Mouse (Mus musculus) brown adipose tissue, adult 24 weeks (tissue): ENCODE results near the gene Lipt2. TPM values are rescaled to one million over a fixed set of nuclear protein-coding genes. Genes with fewer than 3 reads are reported as not detected.

Experiments
- H3K27ac ChIP-seq: fragments of 200-500 bp; replicated peaks from 2 replicates; pipeline ENCODE4 v1.5.1; 2012; ENCODE audit warnings: low read depth, mild to moderate bottlenecking, low read length
- H3K4me1 ChIP-seq: fragments of 200-500 bp; 2 replicates; pipeline ENCODE4 v1.6.1; 2012; ENCODE audit warnings: low read length, mixed read lengths; ENCODE audit not compliant: control insufficient read depth, insufficient read depth, insufficient read length
- H3K4me3 ChIP-seq: fragments of 200-500 bp; 2 replicates; pipeline ENCODE4 v1.5.1; 2012; ENCODE audit warnings: low read depth, mild to moderate bottlenecking, low read length, moderate library complexity; ENCODE audit not compliant: insufficient read depth
- polyA plus RNA-seq: library from polyadenylated mRNA; stranded (reverse); fragments of >200 nt; gene quantifications from 2 replicates; pipeline ENCODE4 v1.2.4, GENCODE M21; 2012; ENCODE audit not compliant: missing spikeins, insufficient read depth, insufficient read length

Lipt2 gene
- polyA plus RNA-seq, 1 experiment, result 12.3 TPM

DNA sequence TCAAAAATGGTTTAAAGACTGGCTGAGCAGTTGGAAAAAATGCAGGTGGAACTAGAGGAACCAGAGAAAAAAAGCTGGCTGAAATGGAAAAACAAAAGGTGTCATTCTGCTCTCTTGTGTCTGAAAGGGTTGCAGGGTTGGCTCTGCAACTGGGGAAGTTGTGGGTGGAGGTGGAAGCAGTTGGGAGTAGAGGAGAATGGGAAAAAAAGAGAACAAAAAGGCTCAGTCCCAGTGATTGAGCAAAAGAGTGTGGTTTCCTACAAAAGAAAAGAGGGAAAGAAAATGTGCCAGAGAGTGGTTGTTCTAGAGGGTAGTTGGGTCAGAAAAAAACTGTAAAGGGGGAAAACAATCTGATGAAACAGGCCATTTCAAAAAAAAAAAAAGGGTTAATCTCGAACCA is 18.5 kb upstream of the Lipt2 start:
- H3K4me1 ChIP-seq, result no peaks in the 10 kb centered on the region
- H3K27ac ChIP-seq, result no peak overlapping the region
- H3K4me3 ChIP-seq, result no peak overlapping the region

DNA sequence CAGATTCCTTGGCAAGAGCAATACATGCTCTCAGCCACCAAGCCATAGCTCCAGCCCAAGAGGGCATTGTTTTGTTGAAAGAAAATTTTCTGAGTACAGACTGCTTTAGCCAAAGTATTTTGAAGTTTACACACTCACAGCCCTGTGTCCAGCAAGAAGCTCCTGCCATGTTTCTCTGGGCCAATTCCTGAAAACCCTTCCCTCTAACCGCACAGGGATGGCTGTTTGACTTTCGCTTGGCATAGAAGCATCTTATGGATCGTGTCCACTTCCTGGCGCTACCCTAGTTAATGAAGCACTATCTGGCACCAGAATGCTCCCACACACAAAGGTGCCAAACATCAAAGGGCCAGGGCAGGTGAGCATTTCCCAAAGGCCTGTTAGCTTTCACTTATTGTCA is 10.5 kb upstream of the Lipt2 start:
- Histone ChIP-seq H3K27ac (no peak overlapping the region), H3K4me1 (no peaks in the 10 kb centered on the region), H3K4me3 (no peak overlapping the region)

GRCm38 (mm10) chr7:100150086-100150485 is 9.0 kb upstream of the Lipt2 start:
- Histone ChIP-seq H3K4me3 (no peak overlapping the region), H3K27ac (peak overlapping the region; percentile 64), H3K4me1 (no peaks in the 10 kb centered on the region)

DNA sequence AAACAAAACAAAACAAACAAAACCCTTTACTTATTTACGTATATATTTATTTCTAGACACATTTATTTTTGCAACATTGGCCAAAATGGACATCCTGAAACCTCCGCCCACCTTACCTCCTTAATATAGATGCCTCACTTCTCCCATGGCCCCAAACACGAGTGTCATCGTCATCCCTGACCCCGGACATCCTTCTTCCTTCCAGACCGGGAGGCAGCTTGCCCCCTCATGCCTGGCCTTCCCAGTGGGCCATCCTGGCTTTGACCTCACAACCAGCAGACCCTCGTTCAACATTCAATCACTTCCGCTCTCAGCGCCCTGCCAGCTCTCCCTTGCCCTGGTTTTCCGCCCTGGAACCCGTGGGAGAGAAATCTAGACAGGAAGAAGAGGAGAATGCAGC is 8.5 kb upstream of the Lipt2 start:
- Histone ChIP-seq H3K4me1 (no peaks in the 10 kb centered on the region), H3K27ac (peak overlapping the region; percentile 41; the same call in 1 of the 2 replicates), H3K4me3 (no peak overlapping the region)

GRCm38 (mm10) chr7:100157669-100158068 is 1.4 kb upstream of the Lipt2 start:
- no peak overlapping the region for H3K4me3 ChIP-seq
- H3K4me1 ChIP-seq, result no peaks in the 10 kb centered on the region
- no peak overlapping the region for H3K27ac ChIP-seq

GRCm38 (mm10) chr7:100160006-100160405 is 929 bp downstream of the Lipt2 start:
- Histone ChIP-seq H3K27ac (peak overlapping the region; percentile 17; the same call in 1 of the 2 replicates), H3K4me1 (no peaks in the 10 kb centered on the region), H3K4me3 (peak overlapping the region; percentile 75)

- Histone ChIP-seq H3K27ac (no peak overlapping the region), H3K4me3 (no peak overlapping the region), H3K4me1 (peaks cover 2% of the 10 kb centered on the region; the same call in 1 of the 2 replicates)
These were observed 4.4 kb downstream of the Lipt2 start for GRCm38 (mm10) chr7:100163506-100163905.

DNA sequence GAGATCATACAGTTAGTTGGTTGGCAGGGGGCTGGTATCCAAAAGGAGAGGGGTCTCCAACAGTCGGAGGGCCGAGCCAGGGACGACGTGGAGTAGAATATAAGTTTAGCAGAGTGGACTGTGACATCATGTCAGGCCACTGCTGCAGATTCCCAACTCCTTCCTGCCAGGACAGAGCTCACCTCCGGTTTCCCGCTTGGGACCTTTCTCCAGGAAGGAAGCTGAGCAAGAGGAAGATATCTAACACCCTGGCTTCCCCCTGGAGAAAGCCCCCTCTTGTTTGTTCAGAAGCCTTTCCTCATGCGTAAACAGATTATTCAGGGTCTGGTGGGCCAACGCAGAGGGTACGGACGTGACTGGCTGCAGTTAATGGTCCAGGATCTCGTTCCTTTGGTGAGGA is 9.6 kb downstream of the Lipt2 start:
- Histone ChIP-seq H3K4me3 (no peak overlapping the region), H3K27ac (no peak overlapping the region), H3K4me1 (peaks cover 2% of the 10 kb centered on the region; the same call in 1 of the 2 replicates)

DNA sequence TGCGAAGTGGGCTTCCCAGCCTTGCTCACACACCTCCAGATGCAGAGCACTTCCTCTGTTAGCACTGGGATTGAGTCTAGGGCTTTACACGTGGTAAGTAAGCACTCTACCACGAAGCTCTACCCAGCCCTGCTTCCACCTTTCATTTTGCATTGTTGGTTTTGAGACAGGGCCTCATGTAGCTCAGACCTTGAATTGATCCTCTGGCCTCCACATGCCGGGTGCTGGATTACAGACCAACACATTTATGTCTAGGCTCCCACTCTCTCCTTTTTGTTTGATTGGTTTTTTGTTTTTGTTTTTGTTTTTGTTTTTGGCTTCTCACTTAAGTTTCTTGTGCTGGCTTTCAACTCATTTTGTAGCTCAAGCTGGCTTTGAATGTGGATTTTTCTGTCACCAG is 11.7 kb downstream of the Lipt2 start:
- Histone ChIP-seq H3K4me3 (no peak overlapping the region), H3K4me1 (peaks cover 2% of the 10 kb centered on the region; the same call in 1 of the 2 replicates), H3K27ac (no peak overlapping the region)

DNA sequence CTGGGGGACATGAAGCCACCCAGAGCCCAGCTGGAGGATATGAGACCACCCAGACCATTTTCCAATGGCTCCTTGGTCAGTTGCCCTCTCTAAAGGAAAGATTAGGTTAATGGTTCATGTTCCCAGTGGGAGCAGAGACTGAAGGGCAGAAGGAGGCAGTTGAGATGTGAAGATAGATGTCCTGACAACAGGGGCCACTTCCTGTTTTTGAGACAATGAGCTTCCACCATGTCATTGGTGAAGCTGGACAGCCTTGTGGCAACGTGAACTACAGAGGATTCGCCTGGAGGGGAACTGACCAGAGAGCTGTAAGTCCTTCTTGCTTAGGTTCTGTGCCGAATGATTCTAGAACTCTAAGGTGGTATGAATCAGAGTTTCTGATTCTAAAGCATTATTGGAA is 17.2 kb downstream of the Lipt2 start, which contains the start of gene Kcne3:
Kcne3 (plus strand) TSS at position 234 of the 400 bp plus-strand sequence.
- Histone ChIP-seq H3K4me3 (no peak within 1 kb of the TSS), H3K4me1 (no peaks in the 10 kb centered on the region), H3K27ac (no peak within 1 kb of the TSS)

DNA sequence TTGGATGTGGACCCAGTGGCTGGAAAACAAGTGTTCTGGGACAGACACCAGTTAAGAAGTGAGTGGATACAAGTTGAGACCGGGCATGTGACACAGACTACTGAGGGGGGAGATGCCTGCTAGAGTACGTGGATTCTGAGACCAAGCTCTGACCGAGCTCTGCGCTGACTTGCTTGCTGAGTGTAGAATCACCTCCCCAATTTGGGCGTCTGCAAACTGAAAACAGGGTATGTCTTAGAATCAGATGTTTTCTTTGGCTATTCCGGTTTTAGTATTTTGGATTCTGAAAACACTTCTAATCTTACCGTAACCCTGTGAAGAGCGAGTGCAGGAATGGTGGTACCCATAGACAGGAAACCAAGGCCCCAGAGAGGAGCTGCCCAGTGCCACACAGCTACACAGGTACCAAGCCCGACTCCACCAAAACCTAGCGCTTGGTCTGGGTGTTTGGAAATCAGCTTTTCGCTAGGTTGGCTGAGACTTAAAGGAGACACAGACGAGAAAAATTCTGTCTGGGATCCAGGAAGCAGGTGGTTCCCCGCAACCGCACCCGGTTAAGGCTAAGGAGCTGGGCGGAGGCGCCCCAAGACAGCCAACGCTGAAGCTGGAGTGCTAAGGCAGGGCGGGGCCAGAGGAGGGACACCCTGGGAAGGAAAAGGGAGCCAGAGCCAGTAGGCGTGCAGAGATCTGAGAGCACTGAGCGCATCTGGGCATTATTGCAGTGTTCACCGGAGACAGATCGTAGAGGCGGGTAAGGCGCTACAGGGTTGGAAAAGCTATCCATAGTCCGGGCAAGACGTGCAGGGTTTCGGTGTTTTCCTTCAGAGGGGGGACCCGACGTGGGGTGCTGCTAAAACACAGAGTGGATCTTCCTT is 19.2 kb downstream of the Lipt2 start:
- Histone ChIP-seq H3K4me3 (peak overlapping the region; percentile 57), H3K27ac (no peak overlapping the region), H3K4me1 (no peaks in the 10 kb centered on the region)

DNA sequence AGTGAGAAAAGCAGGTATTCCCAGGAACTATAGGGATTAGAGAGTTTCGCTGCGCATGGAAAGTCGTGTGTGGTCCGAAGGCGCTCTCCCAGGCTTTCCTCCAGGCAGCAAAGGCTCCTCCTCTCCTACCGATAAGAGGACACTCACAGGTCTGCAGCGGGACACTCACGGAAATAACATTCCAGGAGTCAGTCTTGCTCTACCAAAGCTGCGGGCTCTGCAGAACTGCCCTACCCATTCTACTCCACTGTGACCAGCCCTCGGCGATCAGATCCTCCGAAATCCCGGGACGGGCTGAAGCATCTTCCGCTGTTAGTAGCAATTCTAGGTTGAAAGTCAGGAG is 19.8 kb downstream of the Lipt2 start:
- Histone ChIP-seq H3K4me1 (no peaks in the 10 kb centered on the region), H3K4me3 (peak overlapping the region; percentile 57), H3K27ac (no peak overlapping the region)

DNA sequence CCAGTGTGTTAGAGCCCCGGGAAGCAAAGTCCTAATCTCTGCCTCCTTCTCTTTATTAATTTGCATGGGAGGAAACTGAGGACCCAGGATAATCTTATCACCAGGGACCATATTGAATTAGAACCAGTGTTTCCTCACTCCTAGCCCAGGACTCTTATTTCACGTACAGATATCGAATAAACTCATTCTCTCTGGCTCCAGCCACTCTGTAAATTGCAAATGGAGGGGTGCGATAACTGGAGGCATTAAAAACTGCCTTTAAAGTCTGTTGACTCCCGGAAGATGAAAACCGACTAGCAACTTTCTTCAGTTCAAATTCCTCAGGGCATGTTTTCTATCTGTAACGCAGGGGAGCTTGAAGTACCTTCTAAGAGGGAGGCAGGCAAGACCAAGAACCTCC is 20.3 kb downstream of the Lipt2 start:
- H3K4me1 ChIP-seq, result no peaks in the 10 kb centered on the region
- H3K4me3 ChIP-seq, result no peak overlapping the region
- no peak overlapping the region for H3K27ac ChIP-seq

GRCm38 (mm10) chr7:100179836-100180407 is 20.8 kb downstream of the Lipt2 start:
- Histone ChIP-seq H3K4me1 (no peaks in the 10 kb centered on the region), H3K27ac (no peak overlapping the region), H3K4me3 (no peak overlapping the region)

DNA sequence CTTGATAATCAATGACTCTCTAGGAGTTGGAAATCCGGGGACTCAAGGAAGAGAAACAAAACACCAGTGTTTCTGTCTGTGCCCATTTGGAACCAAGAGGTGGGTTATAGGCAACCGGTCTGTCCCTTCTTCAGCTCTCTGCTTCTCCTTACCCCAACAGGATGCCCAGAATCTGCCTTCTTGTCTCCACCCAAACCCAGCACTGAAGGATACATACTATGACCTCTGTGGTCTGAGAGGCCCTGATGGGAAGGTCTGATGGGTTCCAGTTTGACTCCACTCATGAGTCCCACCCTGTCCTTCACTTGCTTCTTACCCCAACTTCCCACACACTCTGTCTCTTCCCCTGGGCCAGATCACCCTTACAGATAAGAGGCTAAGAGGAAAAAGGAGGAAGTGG is 22.1 kb downstream of the Lipt2 start:
- H3K4me3 ChIP-seq, result no peak overlapping the region
- no peaks in the 10 kb centered on the region for H3K4me1 ChIP-seq
- H3K27ac ChIP-seq, result no peak overlapping the region

GRCm38 (mm10) chr7:100181614-100182013 is 22.5 kb downstream of the Lipt2 start:
- Histone ChIP-seq H3K4me3 (no peak overlapping the region), H3K4me1 (no peaks in the 10 kb centered on the region), H3K27ac (no peak overlapping the region)
